Mouse (Mus musculus) forebrain, embryonic 14.5 days (tissue): ENCODE results near the gene Adgra1. TPM values are rescaled to one million over a fixed set of nuclear protein-coding genes. Genes with fewer than 3 reads are reported as not detected.

Experiments
- ATAC-seq: fragments of 200-750 bp; cut with Nextera tagmentation; 2 replicates; pipeline ENCODE4 v1.8.0; 2017; ENCODE audit warnings: mild to moderate bottlenecking, moderate library complexity
- DNase-seq: peaks from one replicate; pipeline ENCODE4 v3.0.0-alpha.2; 2015; ENCODE audit warnings: low spot score
- H3K27ac ChIP-seq: fragments of 300-500 bp; sonication (generic); 2 replicates; pipeline ENCODE4 v1.5.1; 2014; ENCODE audit warnings: low read depth, mild to moderate bottlenecking, control low read depth, low read length, moderate library complexity
- H3K27me3 ChIP-seq: fragments of 300-500 bp; sonication (generic); replicated peaks from 2 replicates; pipeline ENCODE4 v1.6.1; 2014; ENCODE audit warnings: low read length, control low read depth, mixed read lengths; ENCODE audit not compliant: control insufficient read depth, insufficient read depth
- H3K36me3 ChIP-seq: fragments of 300-500 bp; sonication (generic); 2 replicates; pipeline ENCODE4 v1.6.1; 2014; ENCODE audit warnings: low read length, control low read depth; ENCODE audit not compliant: control insufficient read depth, insufficient read depth
- H3K4me1 ChIP-seq: fragments of 300-500 bp; sonication (generic); 2 replicates; pipeline ENCODE4 v1.6.1; 2014; ENCODE audit warnings: antibody characterized with exemption, low read length, control low read depth; ENCODE audit not compliant: control insufficient read depth, insufficient read depth
- H3K4me2 ChIP-seq: fragments of 300-500 bp; sonication (generic); 2 replicates; pipeline ENCODE4 v1.6.1; 2014; ENCODE audit warnings: mild to moderate bottlenecking, control low read depth, low read length
- H3K4me3 ChIP-seq: fragments of 300-500 bp; sonication (generic); 2 replicates; pipeline ENCODE4 v1.5.1; 2014; ENCODE audit warnings: low read depth, low read length, control low read depth
- H3K9ac ChIP-seq: fragments of 300-500 bp; sonication (generic); 2 replicates; pipeline ENCODE4 v1.6.1; 2014; ENCODE audit warnings: mild to moderate bottlenecking, low read length, control low read depth, moderate library complexity
- H3K9me3 ChIP-seq: fragments of 300-500 bp; sonication (generic); replicated peaks from 2 replicates; pipeline ENCODE4 v1.6.1; 2016; ENCODE audit warnings: low read length, control low read depth, mixed read lengths; ENCODE audit not compliant: control insufficient read depth
- WGBS: fragments of 180-500 bp; shearing (Covaris S2); extraction: QIAGEN DNeasy Blood & Tissue Kit; methylation state at CpG from one replicate; pipeline ENCODE4 v1.1.7; 2014; 5-methylcytosine and 5-hydroxymethylcytosine counted together
- polyA plus RNA-seq: library from polyadenylated mRNA; unstranded; fragments of >200 nt; fragmentation: Nextera tagmentation; extraction: Ambion mirVana; gene quantifications from 2 replicates; pipeline ENCODE4 v1.2.1, GENCODE M21; 2014

Gene Adgra1
- polyA plus RNA-seq, 1 experiment from 2014 or later: 7.4 TPM

- H3K4me2 ChIP-seq: peak overlapping the region; percentile 88; the same call in 1 of the 2 replicates
- H3K4me3 ChIP-seq: no peak overlapping the region
- WGBS: 77% methylated on average over 7 of the region's 7 CpGs
- H3K27ac ChIP-seq: no peak overlapping the region
- ATAC-seq (no peak), DNase-seq (no peak)
- H3K9ac ChIP-seq: no peak overlapping the region
- no peaks in the 10 kb centered on the region for H3K36me3 ChIP-seq
- H3K4me1 ChIP-seq: no peaks in the 10 kb centered on the region
- H3K27me3 ChIP-seq: peaks cover 13% of the 10 kb centered on the region
- no peaks in the 10 kb centered on the region for H3K9me3 ChIP-seq
These were observed 62.3 kb downstream of the Adgra1 start for GRCm38 (mm10) chr7:139896271-139896670.

GRCm38 (mm10) chr7:139896796-139897195 is 62.8 kb downstream of the Adgra1 start:
- H3K4me3 ChIP-seq: no peak overlapping the region
- no peak overlapping the region for H3K9ac ChIP-seq
- H3K27me3 ChIP-seq: peaks cover 13% of the 10 kb centered on the region
- H3K9me3 ChIP-seq: no peaks in the 10 kb centered on the region
- no peaks in the 10 kb centered on the region for H3K4me1 ChIP-seq
- H3K4me2 ChIP-seq: no peak overlapping the region
- WGBS: 84% methylated on average over 7 of the region's 7 CpGs
- H3K36me3 ChIP-seq: no peaks in the 10 kb centered on the region
- ATAC-seq (no peak), DNase-seq (no peak)
- no peak overlapping the region for H3K27ac ChIP-seq

GRCm38 (mm10) chr7:139898606-139899005 is 64.6 kb downstream of the Adgra1 start:
- WGBS: 83% methylated on average over 2 of the region's 2 CpGs
- peaks cover 10% of the 10 kb centered on the region for H3K27me3 ChIP-seq

GRCm38 (mm10) chr7:139899505-139899904 is 65.5 kb downstream of the Adgra1 start:
- no peaks in the 10 kb centered on the region for H3K4me1 ChIP-seq
- WGBS: 86% methylated on average over 7 of the region's 7 CpGs

More at GRCm38 (mm10) chr7:139898606-139899005, 64.6 kb downstream of the Adgra1 start:
- Histone ChIP-seq H3K4me3 (no peak overlapping the region), H3K4me1 (no peaks in the 10 kb centered on the region), H3K4me2 (no peak overlapping the region), H3K9me3 (no peaks in the 10 kb centered on the region), H3K27ac (no peak overlapping the region), H3K36me3 (no peaks in the 10 kb centered on the region), H3K9ac (no peak overlapping the region)
- DNase-seq (no peak), ATAC-seq (no peak)

GRCm38 (mm10) chr7:139900456-139900855 is 66.5 kb downstream of the Adgra1 start:
- Histone ChIP-seq H3K27me3 (no peaks in the 10 kb centered on the region), H3K4me3 (no peak overlapping the region), H3K4me1 (peaks cover 2% of the 10 kb centered on the region; the same call in 1 of the 2 replicates), H3K36me3 (no peaks in the 10 kb centered on the region), H3K9ac (no peak overlapping the region), H3K27ac (no peak overlapping the region), H3K9me3 (no peaks in the 10 kb centered on the region), H3K4me2 (no peak overlapping the region)
- DNase-seq (no peak), ATAC-seq (no peak)
- 90% methylated on average over 7 of the region's 7 CpGs for WGBS

More at GRCm38 (mm10) chr7:139899505-139899904, 65.5 kb downstream of the Adgra1 start:
- H3K27me3 ChIP-seq: peaks cover under 1% of the 10 kb centered on the region; the same call in 1 of the 2 replicates
- ATAC-seq (no peak), DNase-seq (no peak)
- no peak overlapping the region for H3K4me3 ChIP-seq
- no peaks in the 10 kb centered on the region for H3K36me3 ChIP-seq
- H3K9me3 ChIP-seq: no peaks in the 10 kb centered on the region
- H3K9ac ChIP-seq: no peak overlapping the region
- H3K4me2 ChIP-seq: no peak overlapping the region
- H3K27ac ChIP-seq: no peak overlapping the region

GRCm38 (mm10) chr7:139900896-139901295 is 66.9 kb downstream of the Adgra1 start:
- no peak overlapping the region for H3K4me3 ChIP-seq
- H3K4me1 ChIP-seq: peaks cover 2% of the 10 kb centered on the region; the same call in 1 of the 2 replicates
- H3K27me3 ChIP-seq: no peaks in the 10 kb centered on the region
- H3K36me3 ChIP-seq: no peaks in the 10 kb centered on the region
- no peak overlapping the region for H3K9ac ChIP-seq
- H3K4me2 ChIP-seq: no peak overlapping the region
- no peak for DNase-seq
- no peak for ATAC-seq
- 93% methylated on average over 6 of the region's 6 CpGs for WGBS
- H3K27ac ChIP-seq: no peak overlapping the region
- no peaks in the 10 kb centered on the region for H3K9me3 ChIP-seq

GRCm38 (mm10) chr7:139901981-139902380 is 68.0 kb downstream of the Adgra1 start:
- no peak for ATAC-seq
- H3K27me3 ChIP-seq: no peaks in the 10 kb centered on the region
- 29% methylated on average over 1 of the region's 1 CpGs for WGBS
- H3K27ac ChIP-seq: no peak overlapping the region
- H3K4me3 ChIP-seq: no peak overlapping the region
- H3K9me3 ChIP-seq: no peaks in the 10 kb centered on the region
- no peak overlapping the region for H3K9ac ChIP-seq
- no peak overlapping the region for H3K4me2 ChIP-seq
- H3K36me3 ChIP-seq: no peaks in the 10 kb centered on the region
- H3K4me1 ChIP-seq: peaks cover 2% of the 10 kb centered on the region; the same call in 1 of the 2 replicates
- DNase-seq: no peak

- 0 out of 2 replicates have a peak overlapping the region, but pooled peaks have one; percentile 9 for H3K27ac ChIP-seq
- no peaks in the 10 kb centered on the region for H3K27me3 ChIP-seq
- ATAC-seq: no peak; the same call in 1 of the 2 replicates
- H3K9ac ChIP-seq: no peak overlapping the region
- H3K9me3 ChIP-seq: no peaks in the 10 kb centered on the region
- DNase-seq: no peak
- peaks cover 11% of the 10 kb centered on the region for H3K4me1 ChIP-seq
- WGBS: 36% methylated on average over 6 of the region's 6 CpGs
- no peak overlapping the region for H3K4me3 ChIP-seq
- H3K36me3 ChIP-seq: no peaks in the 10 kb centered on the region
- no peak overlapping the region for H3K4me2 ChIP-seq
These were observed 71.3 kb downstream of the Adgra1 start for GRCm38 (mm10) chr7:139905261-139905660.

- Histone ChIP-seq H3K4me3 (no peak overlapping the region), H3K36me3 (no peaks in the 10 kb centered on the region), H3K9ac (no peak overlapping the region), H3K9me3 (no peaks in the 10 kb centered on the region), H3K27me3 (no peaks in the 10 kb centered on the region), H3K4me1 (peaks cover 11% of the 10 kb centered on the region), H3K27ac (0 out of 2 replicates have a peak overlapping the region, but pooled peaks have one; percentile 9), H3K4me2 (no peak overlapping the region)
- no peak for ATAC-seq
- DNase-seq: peak; percentile 62
- WGBS: 5% methylated on average over 6 of the region's 6 CpGs
These were observed 71.7 kb downstream of the Adgra1 start for GRCm38 (mm10) chr7:139905661-139906060.
